Mouse (Mus musculus): ENCODE data around the gene Acbd6. TPM values are rescaled to one million over a fixed set of nuclear protein-coding genes. Genes with fewer than 3 reads are reported as not detected.

Acbd6 gene
- total and polyA plus RNA-seq, 3 experiments = 102 to 270 (median 145) TPM

- H3K4me1 ChIP-seq (ENCODE audit: control insufficient read depth in 1 of 2, insufficient read depth in 2 of 2, low read length in 2 of 2) = no peaks in the 10 kb centered on the region
- no peaks in the 10 kb centered on the region for H3K79me2 ChIP-seq (ENCODE audit: control insufficient read depth, insufficient read depth, low read length, poor library complexity)
- H3K4me3 ChIP-seq (ENCODE audit: control insufficient read depth in 1 of 2, insufficient read depth in 1 of 2, low read depth in 2 of 2, low read length in 2 of 2) = no peak overlapping the region
- no peak overlapping the region for H3K9ac ChIP-seq (ENCODE audit: control insufficient read depth, low read depth, low read length, poor library complexity, severe bottlenecking)
- H3K9me3 ChIP-seq (replicated peaks; ENCODE audit: insufficient read depth, low read length) = no peaks in the 10 kb centered on the region
- H3K36me3 ChIP-seq (ENCODE audit: control insufficient read depth in 1 of 2, insufficient read depth in 2 of 2, low read length in 2 of 2) = no peaks in the 10 kb centered on the region
- no peaks in the 10 kb centered on the region for H3K27me3 ChIP-seq (ENCODE audit: control insufficient read depth in 1 of 2, insufficient read depth in 2 of 2, low read length in 2 of 2)
- TF ChIP-seq SMC3 (IDR thresholded peaks at IDR 0.05; ENCODE audit: low read depth, low read length) (peak; percentile 38; the same call in 1 of the 2 replicates), MAFK (IDR thresholded peaks at IDR 0.05; ENCODE audit: borderline replicate concordance, low read depth, low read length) (no peak), TCF12 (IDR thresholded peaks at IDR 0.05; ENCODE audit: low read depth, low read length) (no peak), GABPA (IDR thresholded peaks at IDR 0.05; ENCODE audit: low read depth, low read length) (no peak), MYB (IDR thresholded peaks at IDR 0.05; ENCODE audit: low read depth, low read length) (no peak), RAD21 (IDR thresholded peaks at IDR 0.05; ENCODE audit: low read depth, low read length) (peak; percentile 9), BHLHE40 (IDR thresholded peaks at IDR 0.05; ENCODE audit: borderline replicate concordance, low read depth, low read length) (no peak), CTCF (IDR thresholded peaks at IDR 0.05 in 2 of 3, conservative IDR thresholded peaks at IDR 0.05 in 1 of 3; ENCODE audit: control insufficient read depth in 1 of 3, insufficient read depth in 1 of 3, low read depth in 2 of 3, low read length in 3 of 3, poor library complexity in 1 of 3, severe bottlenecking in 1 of 3) (peak; percentile 43 to 47 (median 45); a peak in 5 of 6 replicates)
- peak; percentile 46 for DNase-seq (ENCODE audit: low read depth, low spot score)
- no peak overlapping the region for H3K27ac ChIP-seq (ENCODE audit: control insufficient read depth, low read depth, low read length)
These were observed 56.5 kb downstream of the Acbd6 start for GRCm38 (mm10) chr1:155614426-155614825.

DNA sequence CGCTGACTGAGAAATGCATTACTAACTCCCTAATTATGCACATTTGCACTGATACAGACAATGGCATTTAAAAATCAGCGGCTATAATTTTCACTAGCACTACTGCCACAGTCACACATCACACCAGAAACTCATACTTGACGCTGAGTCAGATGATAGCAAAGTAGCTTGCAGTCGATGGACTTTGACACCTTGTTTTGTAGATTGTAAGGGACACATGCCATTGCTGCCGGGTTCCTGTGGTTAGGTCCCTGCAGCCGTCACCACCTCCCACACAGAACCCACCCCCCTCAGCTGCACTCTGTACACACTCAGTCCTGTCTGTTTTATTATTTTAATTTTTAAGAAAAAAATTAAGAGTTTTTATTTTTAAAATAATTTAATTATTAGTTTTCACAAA is 63.2 kb downstream of the Acbd6 start:
- Histone ChIP-seq H3K9me3 (replicated peaks; ENCODE audit: insufficient read depth, low read length) (no peaks in the 10 kb centered on the region), H3K79me2 (ENCODE audit: control insufficient read depth, insufficient read depth, low read length, poor library complexity) (no peaks in the 10 kb centered on the region)
- DNase-seq (ENCODE audit: low read depth, low spot score) = no peak

GRCm38 (mm10) chr1:155623192-155623591 is 65.3 kb downstream of the Acbd6 start:
- H3K27me3 ChIP-seq (ENCODE audit: control insufficient read depth in 1 of 2, insufficient read depth in 2 of 2, low read length in 2 of 2) = no peaks in the 10 kb centered on the region
- TF ChIP-seq GATA1 (IDR thresholded peaks at IDR 0.05; ENCODE audit: low read depth, low read length) (no peak), TBP (IDR thresholded peaks at IDR 0.05; ENCODE audit: low read depth, low read length) (no peak), POLR2AphosphoS5 (IDR thresholded peaks at IDR 0.05; ENCODE audit: borderline replicate concordance, low read depth, low read length) (no peak), MAX (IDR thresholded peaks at IDR 0.05; ENCODE audit: low read length) (no peak), ETS1 (IDR thresholded peaks at IDR 0.05; ENCODE audit: low read depth, low read length) (no peak), KAT2A (conservative IDR thresholded peaks at IDR 0.05; ENCODE audit: low read depth, low read length) (no peak), MYC (IDR thresholded peaks at IDR 0.05; ENCODE audit: low read depth, low read length) (no peak), MXI1 (IDR thresholded peaks at IDR 0.05; ENCODE audit: low read depth, low read length) (no peak), SMC3 (IDR thresholded peaks at IDR 0.05; ENCODE audit: low read depth, low read length) (no peak), RAD21 (IDR thresholded peaks at IDR 0.05; ENCODE audit: low read depth, low read length) (no peak), HCFC1 (IDR thresholded peaks at IDR 0.05; ENCODE audit: low read depth, low read length) (no peak), ELF1 (IDR thresholded peaks at IDR 0.05; ENCODE audit: low read depth, low read length) (no peak), CHD2 (IDR thresholded peaks at IDR 0.05; ENCODE audit: low read length) (no peak)
- H3K79me2 ChIP-seq (ENCODE audit: control insufficient read depth, insufficient read depth, low read length, poor library complexity) = no peaks in the 10 kb centered on the region
- no peak overlapping the region for H3K4me3 ChIP-seq (ENCODE audit: control insufficient read depth in 1 of 2, insufficient read depth in 1 of 2, low read depth in 2 of 2, low read length in 2 of 2)
- DNase-seq (ENCODE audit: low read depth, low spot score) = no peak
- H3K36me3 ChIP-seq (ENCODE audit: control insufficient read depth in 1 of 2, insufficient read depth in 2 of 2, low read length in 2 of 2) = peaks cover 0 to 3% of the 10 kb centered on the region in 2 experiments; a peak in 1 of 4 replicates
- H3K9me3 ChIP-seq (replicated peaks; ENCODE audit: insufficient read depth, low read length) = no peaks in the 10 kb centered on the region
- no peak overlapping the region for H3K9ac ChIP-seq (ENCODE audit: control insufficient read depth, low read depth, low read length, poor library complexity, severe bottlenecking)
- H3K4me1 ChIP-seq (ENCODE audit: control insufficient read depth in 1 of 2, insufficient read depth in 2 of 2, low read length in 2 of 2) = no peaks in the 10 kb centered on the region
- no peak overlapping the region for H3K27ac ChIP-seq (ENCODE audit: control insufficient read depth, low read depth, low read length)

More for the DNA sequence above, 63.2 kb downstream of the Acbd6 start:
- Histone ChIP-seq H3K9ac (ENCODE audit: control insufficient read depth, low read depth, low read length, poor library complexity, severe bottlenecking) (no peak overlapping the region), H3K27me3 (ENCODE audit: control insufficient read depth in 1 of 2, insufficient read depth in 2 of 2, low read length in 2 of 2) (no peaks in the 10 kb centered on the region), H3K4me1 (ENCODE audit: control insufficient read depth in 1 of 2, insufficient read depth in 2 of 2, low read length in 2 of 2) (no peaks in the 10 kb centered on the region), H3K4me3 (ENCODE audit: control insufficient read depth in 1 of 2, insufficient read depth in 1 of 2, low read depth in 2 of 2, low read length in 2 of 2) (no peak overlapping the region), H3K27ac (ENCODE audit: control insufficient read depth, low read depth, low read length) (no peak overlapping the region), H3K36me3 (ENCODE audit: control insufficient read depth in 1 of 2, insufficient read depth in 2 of 2, low read length in 2 of 2) (peaks cover 0 to 3% of the 10 kb centered on the region in 2 experiments; a peak in 1 of 4 replicates)
- TF ChIP-seq NRF1 (IDR thresholded peaks at IDR 0.05; ENCODE audit: insufficient read depth, low read depth, low read length, poor library complexity, severe bottlenecking) (no peak), MAX (IDR thresholded peaks at IDR 0.05; ENCODE audit: low read length) (no peak), ETS1 (IDR thresholded peaks at IDR 0.05; ENCODE audit: low read depth, low read length) (no peak), MYB (IDR thresholded peaks at IDR 0.05; ENCODE audit: low read depth, low read length) (no peak), RCOR1 (IDR thresholded peaks at IDR 0.05; ENCODE audit: low read depth, low read length) (no peak), TBP (IDR thresholded peaks at IDR 0.05; ENCODE audit: low read depth, low read length) (no peak), USF2 (IDR thresholded peaks at IDR 0.05; ENCODE audit: borderline replicate concordance in 1 of 2, insufficient read depth in 1 of 2, low read depth in 1 of 2, low read length in 2 of 2) (no peak), CHD1 (IDR thresholded peaks at IDR 0.05; ENCODE audit: low read depth, low read length) (no peak), HCFC1 (IDR thresholded peaks at IDR 0.05; ENCODE audit: low read depth, low read length) (no peak), MAFK (IDR thresholded peaks at IDR 0.05; ENCODE audit: borderline replicate concordance, low read depth, low read length) (no peak), GATA1 (IDR thresholded peaks at IDR 0.05; ENCODE audit: low read depth, low read length) (no peak), E2F4 (IDR thresholded peaks at IDR 0.05; ENCODE audit: borderline replicate concordance, low read depth, low read length) (no peak), USF1 (IDR thresholded peaks at IDR 0.05; ENCODE audit: low read depth, low read length) (no peak)
